Mouse (Mus musculus) spleen, adult 2 months (tissue): ENCODE results near the gene Elac2.

Source experiments
- CTCF ChIP-seq: fragments of 200-500 bp; IDR thresholded peaks from 2 replicates; pipeline ENCODE4 v1.5.1; 2011; ENCODE audit warnings: mild to moderate bottlenecking, inconsistent platforms; ENCODE audit not compliant: insufficient read depth, insufficient read length, insufficient replicate concordance; ENCODE audit errors: extremely low read depth
- POLR2A ChIP-seq: fragments of 200-500 bp; IDR thresholded peaks from 2 replicates; pipeline ENCODE4 v1.6.1; 2011; ENCODE audit warnings: low read depth, low read length, inconsistent platforms

- TF ChIP-seq CTCF (no peak), POLR2A (no peak)
These were observed 60.2 kb downstream of the Elac2 start for GRCm38 (mm10) chr11:65038996-65039395.
